Mouse (Mus musculus) spleen, postnatal 10 days (tissue): ENCODE data around the gene Wdr35.

Experiments used
- DNase-seq, 2 experiments: peaks; one replicate each; pipeline ENCODE4 v3.0.0; 2021 to 2022; ENCODE audit warnings: low spot score in 2 of 2

The Wdr35 gene

DNA sequence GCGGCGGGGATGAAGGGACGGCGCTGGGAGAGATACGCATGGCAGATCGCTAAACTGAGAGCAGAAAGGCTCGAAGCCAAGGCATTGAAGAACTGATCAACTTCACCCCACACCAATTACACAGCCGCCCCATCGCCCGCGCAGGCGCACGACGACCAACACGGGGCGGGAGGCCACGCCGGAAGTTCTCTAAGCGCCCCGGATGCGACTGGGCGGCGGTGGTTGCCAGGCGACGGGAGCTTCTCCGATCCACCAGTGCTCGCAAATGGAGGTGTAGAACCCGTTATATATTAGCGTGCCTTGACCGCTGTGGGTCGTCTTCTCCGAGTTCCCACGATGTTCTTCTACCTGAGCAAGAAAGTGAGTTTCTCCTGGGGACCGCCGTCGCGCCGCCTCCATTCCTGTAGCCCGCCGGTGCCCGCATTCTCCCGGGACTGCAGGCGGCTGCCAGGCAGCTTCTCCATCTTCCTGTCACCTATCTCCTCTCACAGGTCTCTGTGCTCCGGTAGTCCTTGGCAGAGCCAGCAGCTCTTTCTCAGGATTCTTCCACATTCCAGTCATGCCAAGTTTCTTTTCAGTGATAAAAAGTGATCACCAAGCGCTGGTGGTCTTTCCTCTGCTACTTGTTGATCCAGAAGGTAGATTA, at the start of gene Wdr35:
TSS of gene Wdr35 (plus strand) at position 73 of the 646 bp plus-strand sequence.
- peak; percentile 67 to 94 for DNase-seq

DNA sequence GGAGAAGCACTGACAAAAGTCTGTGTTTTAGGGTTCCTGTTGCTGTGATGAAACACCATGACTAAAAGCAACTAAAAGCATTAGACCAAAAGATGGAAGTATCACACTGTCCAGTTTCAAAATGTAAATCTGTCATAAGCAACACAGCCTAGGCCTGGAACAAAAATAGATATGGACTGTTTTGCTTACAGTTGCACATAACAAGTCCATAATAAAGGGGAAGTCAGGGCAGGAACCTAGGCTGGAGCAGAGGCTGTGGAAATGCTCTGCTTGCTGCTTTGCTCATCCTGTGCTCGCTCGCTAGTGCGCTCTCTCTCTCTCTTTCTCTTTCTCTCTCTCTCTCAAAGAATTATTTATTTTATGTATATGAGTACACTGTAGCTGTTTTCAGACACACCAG, 46.0 kb upstream of the Wdr35 start:
- no peak for DNase-seq

DNA sequence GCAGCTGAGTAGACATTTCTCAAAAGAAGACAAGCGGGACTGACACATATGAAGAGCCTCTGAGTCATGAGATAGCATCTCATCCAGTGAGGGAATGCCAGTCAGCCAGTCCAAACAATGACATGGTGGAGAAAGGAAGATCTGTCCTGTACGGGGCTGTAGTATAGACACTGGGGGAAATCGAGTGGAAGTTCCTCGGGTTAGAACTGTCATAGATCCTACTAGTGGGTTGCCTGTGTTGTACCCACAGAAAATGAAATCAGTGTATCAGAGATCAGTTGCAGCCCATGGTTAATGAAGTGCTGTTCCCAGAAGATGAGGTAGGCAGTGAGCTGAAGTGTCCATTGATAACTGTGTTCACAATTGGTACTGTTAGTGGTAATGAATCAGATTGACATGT, 44.9 kb upstream of the Wdr35 start:
- no peak for DNase-seq

DNA sequence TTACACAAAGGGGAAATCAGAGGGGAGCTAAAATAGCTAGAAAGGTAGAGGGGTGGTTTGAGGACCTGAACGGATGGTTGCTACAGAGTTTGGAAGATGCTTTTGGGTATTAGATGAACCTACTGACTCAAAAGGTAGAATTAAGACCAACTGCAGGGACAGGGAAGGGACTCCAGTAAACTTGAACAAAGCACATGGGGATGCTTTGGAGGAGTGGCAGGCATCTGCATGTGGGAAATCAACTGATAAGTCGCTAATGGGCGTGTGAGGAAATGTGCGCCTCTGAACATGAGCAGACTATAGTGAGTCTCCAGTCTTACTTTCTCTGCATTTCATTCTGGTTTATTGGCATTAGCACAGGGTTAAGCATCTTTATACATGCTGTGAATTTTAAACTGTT, 42.6 kb upstream of the Wdr35 start:
- no peak for DNase-seq

DNA sequence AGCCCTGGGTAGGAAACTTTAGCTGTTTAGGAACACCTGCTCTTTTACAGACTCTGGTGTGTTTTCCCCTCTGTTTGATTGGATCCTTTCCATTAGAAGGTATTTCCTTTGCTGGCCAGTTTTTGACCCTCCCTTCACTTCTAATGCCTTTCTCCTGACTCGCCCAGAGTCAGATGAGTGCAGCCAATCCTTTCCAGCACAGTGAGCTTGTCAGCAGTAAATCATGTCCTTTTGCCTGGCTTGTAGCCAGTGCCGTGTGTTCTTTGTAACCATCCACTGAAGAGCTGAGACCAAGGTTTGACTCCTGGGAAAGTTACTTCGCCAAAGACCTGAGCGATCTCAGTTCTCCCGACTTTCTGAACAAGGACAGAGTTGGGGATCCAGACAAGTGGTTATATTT, 38.3 kb upstream of the Wdr35 start:
- DNase-seq = no peak

DNA sequence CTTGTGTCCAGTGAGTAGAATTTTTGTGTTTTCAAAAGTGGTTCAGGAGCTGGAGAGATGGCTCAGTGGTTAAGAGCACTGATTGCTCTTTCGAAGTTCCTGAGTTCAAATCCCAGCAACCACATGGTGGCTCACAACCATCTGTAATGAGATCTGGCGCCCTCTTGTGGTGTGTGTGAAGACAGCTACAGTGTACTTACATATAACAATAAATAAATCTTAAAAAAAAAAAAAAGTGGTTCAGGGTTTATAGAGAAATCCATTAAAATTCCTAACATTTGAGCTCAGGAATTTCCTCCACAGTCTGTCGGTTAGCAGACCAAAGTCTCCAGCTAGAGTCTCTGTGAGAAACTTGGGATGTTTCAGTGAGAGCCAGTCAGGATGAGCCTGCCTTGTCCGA, 37.5 kb upstream of the Wdr35 start:
- peak in 1 of 2 experiments; percentile 55 for DNase-seq

DNA sequence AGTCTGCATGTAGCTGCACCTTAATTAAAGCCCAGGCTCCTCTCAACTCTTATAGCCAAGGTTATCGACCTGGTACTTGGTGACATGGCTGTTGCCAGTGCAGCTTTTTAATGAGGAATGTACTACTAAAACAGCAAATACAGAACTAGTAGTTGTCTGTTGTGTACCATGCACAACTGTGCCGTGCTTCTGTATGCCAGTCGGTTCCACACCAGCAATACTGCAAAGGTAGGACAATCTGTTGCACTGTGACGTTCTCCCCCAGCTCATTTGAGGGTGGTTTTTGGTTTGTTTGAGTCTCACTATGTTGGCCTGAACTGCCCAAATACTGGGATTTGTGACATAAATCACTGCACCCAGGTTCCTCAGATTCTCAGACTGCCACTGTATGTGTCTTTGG, 34.2 kb upstream of the Wdr35 start:
- DNase-seq = no peak

DNA sequence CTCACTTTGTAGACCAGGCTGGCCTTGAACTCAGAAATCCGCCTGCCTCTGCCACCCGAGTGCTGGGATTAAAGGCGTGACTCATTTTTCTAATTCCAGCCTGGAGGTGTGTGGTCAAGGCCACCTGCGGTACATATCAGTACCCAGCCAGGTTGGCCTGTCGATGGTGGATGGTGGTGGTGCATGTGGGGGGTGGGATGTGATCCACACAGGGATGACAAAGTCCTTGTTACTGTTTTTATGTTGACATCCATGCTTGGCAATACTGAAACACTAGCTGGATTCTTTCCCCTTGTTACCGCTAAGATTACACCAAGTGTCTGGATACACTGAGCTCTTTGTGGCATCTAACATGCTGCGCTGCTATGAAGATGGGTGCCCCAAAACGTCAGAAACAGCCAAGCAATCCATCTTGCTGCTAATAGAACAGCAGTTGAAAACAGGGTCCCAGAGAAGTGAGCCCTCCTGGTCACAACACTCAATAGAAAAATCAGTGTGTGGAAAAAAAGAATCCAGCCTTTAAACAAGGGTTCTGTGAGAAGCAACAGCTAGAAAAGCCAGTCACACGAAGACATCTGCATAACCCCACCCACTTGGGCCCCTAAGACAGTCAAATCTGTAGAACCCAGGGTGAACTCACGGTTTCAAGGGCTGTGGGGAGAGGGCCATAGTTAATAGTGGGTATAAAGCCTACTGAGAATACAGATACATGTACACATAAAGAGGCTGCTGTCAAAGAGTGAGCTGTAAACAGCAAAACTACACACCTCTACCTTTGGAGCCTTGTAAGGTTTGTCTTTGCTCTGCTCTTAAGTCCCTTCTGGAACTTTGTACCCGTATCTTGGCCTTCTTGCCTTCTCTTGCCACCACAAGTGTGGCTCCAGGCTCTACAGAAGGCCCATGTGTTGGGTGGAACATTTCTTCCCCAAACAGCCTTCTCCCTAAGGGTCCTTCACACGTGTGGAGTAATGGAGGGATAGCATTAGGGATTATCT, 33.4 kb upstream of the Wdr35 start:
- DNase-seq = no peak

DNA sequence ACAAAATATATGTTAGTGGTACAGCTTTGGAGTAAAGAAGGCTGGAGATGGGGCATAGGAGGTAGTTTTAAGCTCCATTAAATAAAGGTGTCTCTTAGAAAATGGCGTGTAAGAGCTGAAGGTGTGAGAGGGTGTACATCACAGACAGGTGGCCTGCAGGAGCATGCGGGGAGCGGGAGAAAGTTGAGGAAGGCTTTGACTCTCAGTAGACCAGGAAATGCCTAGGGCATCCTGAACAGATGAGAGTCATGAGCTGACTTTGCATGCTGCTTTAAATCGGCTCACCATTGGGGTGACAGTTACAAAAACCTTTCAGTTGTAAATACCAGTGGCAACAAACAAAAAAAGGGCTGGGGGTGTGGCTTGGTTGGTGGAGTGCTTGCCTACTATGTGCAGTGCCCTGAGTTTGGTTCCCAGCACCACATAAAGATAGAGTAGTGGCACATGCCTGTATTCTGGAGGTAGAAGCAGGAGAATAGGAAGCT, 32.5 kb upstream of the Wdr35 start:
- DNase-seq = no peak

DNA sequence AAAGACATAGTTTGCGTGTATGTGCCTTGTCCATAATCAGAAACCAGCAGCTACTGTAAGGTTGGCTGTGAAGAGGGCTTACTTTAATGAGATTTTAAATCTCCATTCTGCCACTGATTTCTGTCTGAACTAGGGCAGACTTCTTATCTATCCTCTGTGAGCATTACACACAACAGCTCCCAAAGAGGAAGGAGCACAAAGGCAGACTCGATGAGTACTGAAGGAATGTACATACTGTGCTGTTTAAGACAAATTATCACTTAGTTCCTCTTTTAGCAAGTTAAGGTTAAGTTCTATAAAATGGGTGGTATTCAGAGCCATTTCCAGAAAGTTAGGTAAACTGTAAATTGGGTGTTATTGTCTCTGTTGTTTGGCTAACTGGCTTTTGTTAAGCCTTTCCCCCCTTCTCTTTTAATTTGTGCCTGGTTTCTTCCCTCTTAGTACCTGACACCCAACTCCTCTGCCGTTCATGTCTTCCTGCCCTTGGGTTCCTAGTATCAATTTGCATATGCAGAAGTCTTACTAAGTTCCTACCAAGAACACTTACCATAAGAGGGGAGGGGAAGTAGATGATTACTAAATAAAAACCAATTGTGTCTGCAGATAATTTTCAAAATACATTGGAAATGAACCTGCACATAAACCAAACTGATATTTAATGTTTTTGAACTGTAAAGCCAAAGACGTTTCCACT, 31.8 kb upstream of the Wdr35 start:
- DNase-seq = no peak

DNA sequence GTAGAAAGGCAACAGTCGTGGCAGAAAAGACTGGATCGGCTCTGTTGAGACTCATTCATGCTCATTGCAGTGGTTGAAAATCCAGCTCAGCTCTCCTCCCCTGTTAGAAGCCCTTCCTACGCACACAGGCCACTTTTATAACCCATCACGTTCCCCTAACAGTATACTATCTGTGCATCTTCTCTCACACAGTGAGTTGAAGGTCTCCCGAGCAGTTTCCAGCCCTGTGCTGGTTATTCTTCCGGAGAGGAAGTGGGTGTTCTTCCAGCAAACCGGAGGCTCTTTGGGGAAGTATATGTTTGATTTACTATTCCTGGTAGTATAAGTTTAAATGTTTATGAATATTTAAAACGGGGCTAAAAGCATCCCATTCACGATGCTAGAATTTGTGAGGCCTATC, 26.5 kb upstream of the Wdr35 start:
- no peak for DNase-seq

DNA sequence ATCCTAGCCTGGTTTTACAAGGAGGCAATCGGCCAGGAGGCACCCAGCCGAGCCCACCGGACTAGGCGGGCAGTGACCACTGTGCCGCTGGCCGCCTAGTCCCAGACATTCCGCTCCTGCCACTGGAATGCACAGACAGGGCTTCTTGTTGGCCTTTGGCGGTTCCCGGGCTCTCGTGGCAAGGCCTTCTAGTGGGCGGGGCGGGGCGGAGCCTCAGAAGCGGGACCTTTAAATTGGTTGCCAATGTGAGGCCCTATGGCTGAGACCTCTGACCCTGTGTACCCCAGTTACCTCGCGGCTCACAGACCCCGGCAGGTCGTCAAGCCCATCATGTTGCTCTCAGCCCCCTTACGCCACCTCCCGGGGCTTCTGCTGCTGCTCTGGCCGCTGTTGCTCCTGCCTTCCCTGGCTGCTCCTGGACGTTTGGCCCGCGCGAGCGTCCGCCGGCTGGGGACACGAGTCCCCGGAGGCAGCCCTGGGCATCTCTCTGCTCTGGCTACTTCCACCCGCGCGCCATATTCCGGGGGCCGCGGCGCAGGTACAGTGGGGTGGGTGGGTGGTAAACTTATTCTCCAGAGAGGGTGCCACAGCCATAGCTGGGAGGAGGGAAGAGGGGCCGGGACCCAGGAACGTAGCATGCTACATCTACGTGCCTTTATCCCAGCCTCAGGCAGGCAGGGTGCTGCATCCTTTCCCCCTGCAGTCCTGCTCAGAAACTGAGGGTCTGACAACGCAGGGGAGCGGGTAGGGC, 25.8 kb upstream of the Wdr35 start, which contains the start of gene Matn3:
TSS of gene Matn3 (plus strand) at position 216 of the 751 bp plus-strand sequence.
- peak in 1 of 2 experiments; percentile 65 for DNase-seq

DNA sequence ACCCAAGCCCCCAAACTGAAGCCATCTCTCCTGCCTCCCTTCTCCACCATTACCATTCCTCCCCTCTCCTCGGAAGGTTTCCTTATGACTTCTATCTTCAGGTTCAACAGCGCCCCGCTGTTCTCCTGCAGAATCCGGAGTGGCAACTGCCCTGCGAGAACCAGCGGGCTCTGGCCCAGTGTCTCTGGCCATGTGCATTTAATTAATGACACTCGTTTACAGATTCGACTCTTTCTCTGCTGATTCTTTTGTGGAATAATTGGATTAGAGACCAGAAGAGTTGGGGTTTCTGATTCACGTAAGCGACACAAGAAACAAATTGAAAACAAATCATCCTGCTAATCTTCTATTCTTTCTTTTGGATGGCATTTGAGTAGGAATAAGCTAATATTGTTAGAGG, 20.6 kb upstream of the Wdr35 start:
- DNase-seq = no peak

DNA sequence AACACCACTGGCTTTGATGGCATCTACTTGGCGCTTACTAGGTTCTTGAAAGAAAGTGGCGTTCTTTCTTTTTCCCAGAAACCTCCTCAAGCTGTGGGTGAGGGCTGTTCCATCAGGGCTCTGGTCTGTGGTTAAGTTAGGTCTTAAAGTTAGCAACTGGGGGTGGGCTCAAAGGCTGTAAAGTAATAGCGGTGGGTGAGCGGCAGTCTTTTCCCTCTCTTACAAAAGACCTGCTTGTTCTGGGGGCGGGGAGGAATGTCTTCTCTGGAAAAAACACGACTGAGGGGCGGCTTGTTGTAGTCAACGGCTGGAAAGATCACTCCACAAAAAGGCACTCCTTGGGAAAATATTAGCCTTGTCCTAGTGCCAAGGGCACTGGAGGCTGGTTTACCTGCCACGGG, 19.5 kb upstream of the Wdr35 start:
- DNase-seq = no peak

DNA sequence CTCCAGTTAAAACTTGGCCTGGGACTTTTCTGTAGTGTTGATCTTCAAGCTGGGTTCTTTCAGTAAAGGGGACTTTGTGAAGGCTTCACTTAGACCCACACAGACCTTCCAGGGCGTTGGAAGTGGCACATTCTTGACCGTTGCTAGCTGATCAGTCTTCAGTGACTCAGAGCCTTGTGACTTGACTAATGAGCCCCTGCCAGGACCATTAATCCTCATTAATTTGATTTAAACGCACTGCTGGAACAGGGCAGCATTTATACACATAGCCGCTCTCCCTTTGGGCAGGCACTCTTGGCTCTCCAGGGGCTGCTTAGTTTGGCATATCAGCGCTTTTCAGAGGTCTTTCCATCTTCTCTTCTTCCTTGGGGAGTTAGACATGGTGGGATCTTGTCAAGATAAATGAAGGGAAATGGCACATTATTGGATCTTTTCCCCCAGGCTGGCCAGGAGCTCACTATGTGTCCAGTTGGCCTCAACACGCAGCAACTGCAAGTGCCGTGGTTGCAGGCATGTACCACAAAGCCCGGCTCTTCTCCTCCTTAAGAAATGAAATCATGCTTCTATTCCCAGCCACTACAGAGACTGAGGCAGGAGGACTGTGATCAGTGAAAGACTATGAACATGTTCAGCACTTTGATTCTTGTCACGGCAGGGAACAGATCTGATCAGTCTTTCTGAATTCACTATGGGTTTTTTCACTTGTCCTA, 11.9 kb upstream of the Wdr35 start:
- DNase-seq = no peak

DNA sequence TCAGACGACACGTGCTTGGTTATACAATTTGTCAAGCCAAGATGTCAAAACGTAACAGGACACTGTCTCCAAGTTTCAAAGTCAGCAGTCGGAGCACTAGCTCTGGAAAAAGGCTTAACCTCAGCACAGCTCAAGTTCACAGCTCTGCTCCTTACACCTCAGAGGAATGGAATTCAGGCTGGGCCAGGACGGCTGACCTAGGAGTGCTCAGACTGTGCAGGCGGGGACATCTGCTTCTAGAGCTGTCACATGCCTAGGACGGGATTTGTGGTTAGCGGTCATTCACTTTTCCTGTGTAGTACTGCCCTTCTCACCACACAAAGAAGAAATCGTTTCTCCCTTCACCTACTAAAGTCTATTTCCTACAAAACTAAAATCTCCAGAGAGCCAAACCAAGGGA, 3.9 kb upstream of the Wdr35 start:
- no peak for DNase-seq

DNA sequence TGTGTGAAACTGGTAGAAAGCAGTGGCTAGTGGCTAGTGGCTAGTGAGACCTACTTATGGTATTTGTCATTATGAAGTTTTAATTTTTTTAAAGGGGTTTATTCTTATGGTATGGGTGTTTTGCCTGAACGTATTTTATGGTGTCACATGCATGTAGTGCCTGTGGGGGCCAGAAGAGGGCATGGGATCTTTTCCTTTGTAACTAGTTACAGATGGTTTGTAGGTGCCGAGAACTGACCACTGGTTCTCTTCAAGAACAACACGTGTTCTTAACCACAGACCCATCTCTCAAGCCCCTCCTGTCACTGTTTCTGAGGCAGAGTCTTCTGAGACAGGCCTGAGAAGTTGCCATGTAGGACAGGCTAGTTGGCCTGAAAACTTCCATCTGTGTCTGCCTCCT, 1.4 kb downstream of the Wdr35 start:
- no peak for DNase-seq

DNA sequence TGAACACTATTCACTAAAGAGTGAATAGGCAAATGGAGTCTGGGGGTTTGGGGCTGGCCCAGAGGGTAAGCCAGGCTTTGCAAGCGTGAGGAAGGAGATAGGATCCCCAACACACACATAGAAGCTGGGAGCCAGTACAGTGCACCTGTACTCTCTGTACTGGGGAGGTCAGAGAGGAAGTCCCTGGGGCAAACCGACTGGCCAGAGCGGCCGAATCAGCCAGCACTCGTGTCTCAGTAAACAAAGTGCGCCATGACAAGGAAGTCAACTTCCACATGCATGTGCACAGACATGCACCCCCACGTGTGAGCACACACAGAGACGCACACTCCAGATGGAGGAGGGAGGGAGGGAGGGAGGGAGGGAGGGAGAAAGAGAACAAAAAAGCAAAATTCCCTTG, 19.5 kb downstream of the Wdr35 start:
- DNase-seq = no peak

DNA sequence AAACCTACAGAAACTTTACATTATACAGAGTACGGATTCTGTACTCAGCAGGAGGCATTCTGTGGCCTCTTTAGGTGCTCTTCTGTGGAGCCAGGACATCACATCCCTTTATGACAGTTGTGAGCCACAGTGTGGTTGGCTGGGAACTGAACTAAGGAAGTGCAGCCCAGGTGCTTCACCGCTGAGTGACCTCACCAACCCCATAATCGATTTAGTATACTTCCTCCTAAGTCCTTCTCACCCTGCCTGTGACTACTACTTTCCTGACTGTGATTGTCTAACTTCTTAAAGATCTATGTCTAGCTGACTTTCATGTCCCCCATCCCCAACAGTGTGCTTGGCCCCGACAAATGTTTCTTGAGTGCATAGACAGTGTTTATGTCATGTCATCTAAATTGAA, 24.6 kb downstream of the Wdr35 start:
- DNase-seq = no peak

DNA sequence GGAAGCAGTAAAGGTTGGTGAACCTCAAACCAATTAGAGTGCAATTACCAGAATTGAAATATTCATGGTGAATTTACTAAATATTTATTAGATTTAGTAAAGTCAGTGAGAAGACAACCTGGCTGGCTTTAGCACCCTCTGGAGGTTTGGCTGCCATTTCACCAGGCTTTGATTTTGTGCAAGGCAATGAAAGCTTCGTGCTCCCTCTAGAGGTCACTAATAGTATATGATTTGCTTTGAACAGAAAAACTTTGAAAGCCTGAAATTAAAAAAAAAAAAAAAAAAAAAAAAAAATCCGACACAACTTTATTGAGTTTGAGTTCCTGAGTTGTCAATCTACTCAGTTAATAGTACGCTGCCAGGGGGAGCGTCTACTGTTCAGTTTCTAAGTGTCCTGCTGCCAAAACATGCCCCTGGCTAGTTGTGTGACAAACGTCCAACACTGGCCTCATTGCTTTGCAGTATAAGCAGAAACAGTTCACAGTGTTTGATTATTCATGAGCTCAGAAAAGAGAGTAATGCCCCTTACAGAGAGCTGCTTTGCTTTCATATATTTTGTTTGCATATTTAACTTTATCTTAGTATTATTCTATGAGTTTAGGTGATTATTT, 28.5 kb downstream of the Wdr35 start:
- DNase-seq = peak in 1 of 2 experiments; percentile 51
